ENCODE assay signal across 13 mouse cellular contexts in genomic region chr13:20386462-20387141, GRCm38 (mm10).
DNase-seq lines count a peak whose midpoint lies in the region; ATAC-seq and TF ChIP-seq lines count a peak whose summit lies in the region.
"Had no signal": no experiment of that assay in that cellular context is flagged by ENCODE, and none has a peak within 500 bp of the region (broad histone marks: within the 10 kb centered on the region; RNA-seq: fewer than 3 reads in every experiment).

No protein-coding gene starts in this region.

- peak; percentile 24 for DNase-seq in gastrocnemius, postnatal 25 days
- DNase-seq in gastrocnemius, postnatal 4 days (ENCODE audit: low spot score in 2 of 2) = no peak
- no peak for DNase-seq in testis, postnatal 10 days (ENCODE audit: low spot score)
- peak; percentile 68 for DNase-seq in skeletal muscle tissue, adult 2 months (ENCODE audit: low read depth, low spot score)
- DNase-seq in forebrain, embryonic 11.5 days (ENCODE audit: low spot score) = no peak
- no peak for DNase-seq in left cerebral cortex, adult 8-10 months (ENCODE audit: low spot score in 2 of 2)
- DNase-seq: cerebellum, adult 2 months had no signal

- H3K4me3 ChIP-seq in testis, adult 2 months (ENCODE audit: control insufficient read depth, low read depth, low read length) = no peak overlapping the region
- H3K4me3 ChIP-seq in bone marrow macrophage, adult 2 months (ENCODE audit: insufficient read depth, low read length) = no peak overlapping the region
- no peak overlapping the region for H3K4me3 ChIP-seq in forebrain, embryonic 11.5 days (ENCODE audit: low read depth, low read length)
- H3K4me3 ChIP-seq: embryonic facial prominence, embryonic 12.5 days had no signal

- H3K27me3 ChIP-seq in testis, adult 2 months (ENCODE audit: control insufficient read depth, insufficient read depth, low read length) = no peaks in the 10 kb centered on the region
- H3K27me3 ChIP-seq in forebrain, embryonic 11.5 days (ENCODE audit: control insufficient read depth, insufficient read depth, low read length) = no peaks in the 10 kb centered on the region
- H3K27me3 ChIP-seq: CH12.LX; embryonic facial prominence, embryonic 12.5 days had no signal

- no peak for ATAC-seq in forebrain, embryonic 11.5 days (replicated peaks; ENCODE audit: low FRiP score)
- ATAC-seq: activated CD4-positive, CD25-positive, alpha-beta regulatory T cell, adult 4 months; intestine, embryonic 16.5 days had no signal

- no peaks in the 10 kb centered on the region for H3K36me3 ChIP-seq in testis, adult 2 months (ENCODE audit: control insufficient read depth, insufficient read depth, low read length)
- no peaks in the 10 kb centered on the region for H3K36me3 ChIP-seq in forebrain, embryonic 11.5 days (ENCODE audit: control insufficient read depth, insufficient read depth, low read length)
- H3K36me3 ChIP-seq: embryonic facial prominence, embryonic 12.5 days had no signal

- 80% methylated on average over 4 of the region's 4 CpGs for WGBS in forebrain, embryonic 11.5 days

- H3K4me1 ChIP-seq in testis, adult 2 months (ENCODE audit: control insufficient read depth, insufficient read depth, low read length) = no peaks in the 10 kb centered on the region; the same call in 1 of the 2 replicates
- peaks cover 27% of the 10 kb centered on the region for H3K4me1 ChIP-seq in bone marrow macrophage, adult 2 months (ENCODE audit: control insufficient read depth, insufficient read depth, low read length)
- H3K4me1 ChIP-seq in forebrain, embryonic 11.5 days (replicated peaks; ENCODE audit: control insufficient read depth, insufficient read depth, low read length) = no peaks in the 10 kb centered on the region
- H3K4me1 ChIP-seq: embryonic facial prominence, embryonic 12.5 days had no signal

- H3K27ac ChIP-seq in testis, adult 2 months (ENCODE audit: control insufficient read depth, insufficient read depth, low read depth, low read length) = peak overlapping the region; percentile 84
- peak overlapping the region; percentile 56 for H3K27ac ChIP-seq in bone marrow macrophage, adult 2 months (ENCODE audit: insufficient read depth, low read depth, low read length)
- no peak overlapping the region for H3K27ac ChIP-seq in forebrain, embryonic 11.5 days (ENCODE audit: low read depth, low read length)
- H3K27ac ChIP-seq: embryonic facial prominence, embryonic 12.5 days had no signal

- TF ChIP-seq CTCF in testis, adult 2 months (IDR thresholded peaks at IDR 0.05; ENCODE audit: control insufficient read depth, insufficient read depth, insufficient replicate concordance, low read depth, low read length) = no peak
- no peak for TF ChIP-seq CTCF in bone marrow macrophage, adult 2 months (IDR thresholded peaks at IDR 0.05; ENCODE audit: low read depth, low read length)

- H3K9me3 ChIP-seq in forebrain, embryonic 11.5 days (ENCODE audit: control insufficient read depth, low read length) = no peaks in the 10 kb centered on the region
- H3K9me3 ChIP-seq: embryonic facial prominence, embryonic 12.5 days had no signal

- H3K9ac ChIP-seq in forebrain, embryonic 11.5 days (ENCODE audit: low read length) = no peak overlapping the region
- H3K9ac ChIP-seq: embryonic facial prominence, embryonic 12.5 days had no signal

- TF ChIP-seq POLR2A in testis, adult 2 months (IDR thresholded peaks at IDR 0.05; ENCODE audit: control insufficient read depth, low read depth, low read length) = no peak
- TF ChIP-seq POLR2A in bone marrow macrophage, adult 2 months (IDR thresholded peaks at IDR 0.05; ENCODE audit: borderline replicate concordance, low read depth, low read length) = no peak

- no peak overlapping the region for H3K4me2 ChIP-seq in forebrain, embryonic 11.5 days (ENCODE audit: low read depth, low read length, severe bottlenecking)
- H3K4me2 ChIP-seq: embryonic facial prominence, embryonic 12.5 days had no signal

Comparison
In these comparisons a context has a peak if more than half of its experiments do, and no peak if none do; other contexts are left out.
1. DNase-seq: peak in gastrocnemius, postnatal 25 days (single experiment) and skeletal muscle tissue, adult 2 months (single experiment); none in gastrocnemius, postnatal 4 days (0 of 2), testis, postnatal 10 days (single experiment), forebrain, embryonic 11.5 days (single experiment) and left cerebral cortex, adult 8-10 months (0 of 2).